Mouse (Mus musculus) MN1 (cell line): ENCODE measurements at regions not wholly inside any gene's neighbourhood (a gene's known extent, or its start where the extent isn't known, plus 50 kb on each side); places are given as distances from the start of the nearest gene placed in this dataset.

Experiments
- DNase-seq: peaks from one replicate; pipeline ENCODE4 v3.0.0-alpha.2; 2016; ENCODE audit warnings: low spot score

GRCm38 (mm10) chr15:62588580-62588979 lies 1256.4 kb downstream of the Gsdmc2 start:
- no peak for DNase-seq

- DNase-seq = no peak
These were observed 1266.2 kb downstream of the Gsdmc2 start for GRCm38 (mm10) chr15:62578788-62579187.

- no peak for DNase-seq
These were observed 1269.2 kb downstream of the Gsdmc2 start for GRCm38 (mm10) chr15:62575791-62576190.

- DNase-seq = peak; percentile 84
These were observed 1273.2 kb downstream of the Gsdmc2 start for GRCm38 (mm10) chr15:62571803-62572202.

- DNase-seq = peak; percentile 92
These were observed 1275.9 kb downstream of the Gsdmc2 start for GRCm38 (mm10) chr15:62568788-62569713.

- DNase-seq = no peak
These were observed 1277.5 kb downstream of the Gsdmc2 start for GRCm38 (mm10) chr15:62567431-62567830.

GRCm38 (mm10) chr15:62566106-62566511 lies 1278.9 kb downstream of the Gsdmc2 start:
- peak; percentile 87 for DNase-seq

- DNase-seq = no peak
These were observed 1311.7 kb downstream of the Gsdmc2 start for GRCm38 (mm10) chr15:62533233-62533632.

- no peak for DNase-seq
These were observed 1316.0 kb downstream of the Gsdmc2 start for GRCm38 (mm10) chr15:62528975-62529374.

GRCm38 (mm10) chr15:62524628-62525027 lies 1320.3 kb downstream of the Gsdmc2 start:
- no peak for DNase-seq

GRCm38 (mm10) chr15:62524135-62524534 lies 1320.8 kb downstream of the Gsdmc2 start:
- no peak for DNase-seq

GRCm38 (mm10) chr15:62513462-62513861 lies 1331.5 kb downstream of the Gsdmc2 start:
- DNase-seq = peak; percentile 19

- no peak for DNase-seq
These were observed 1333.5 kb downstream of the Gsdmc2 start for GRCm38 (mm10) chr15:62511461-62511860.

GRCm38 (mm10) chr15:62503866-62504265 lies 1341.1 kb downstream of the Gsdmc2 start:
- no peak for DNase-seq

GRCm38 (mm10) chr15:62500966-62501365 lies 1344.0 kb downstream of the Gsdmc2 start:
- peak; percentile 66 for DNase-seq

- no peak for DNase-seq
These were observed 1344.5 kb downstream of the Gsdmc2 start for GRCm38 (mm10) chr15:62500522-62500921.

GRCm38 (mm10) chr15:62496193-62496592 lies 1348.8 kb downstream of the Gsdmc2 start:
- DNase-seq = peak; percentile 83

- no peak for DNase-seq
These were observed 1352.6 kb downstream of the Gsdmc2 start for GRCm38 (mm10) chr15:62492350-62492749.

- no peak for DNase-seq
These were observed 1354.4 kb downstream of the Gsdmc2 start for GRCm38 (mm10) chr15:62490548-62490947.

- DNase-seq = no peak
These were observed 1358.4 kb downstream of the Gsdmc2 start for GRCm38 (mm10) chr15:62486540-62486939.

GRCm38 (mm10) chr15:62484350-62484749 lies 1360.6 kb downstream of the Gsdmc2 start:
- no peak for DNase-seq

- DNase-seq = no peak
These were observed 1361.4 kb downstream of the Gsdmc2 start for GRCm38 (mm10) chr15:62483534-62483933.

GRCm38 (mm10) chr15:62482357-62482756 lies 1362.6 kb downstream of the Gsdmc2 start:
- no peak for DNase-seq

GRCm38 (mm10) chr15:62477779-62478178 lies 1367.2 kb downstream of the Gsdmc2 start:
- DNase-seq = no peak
